Mouse (Mus musculus) naive thymus-derived CD4-positive, alpha-beta T cell, adult 5 months (primary cell): Measurements from ENCODE around the gene Pdlim3. TPM values are rescaled to one million over a fixed set of nuclear protein-coding genes. Genes with fewer than 3 reads are reported as not detected.

Source experiments
- polyA plus RNA-seq: library from polyadenylated mRNA; unstranded; fragments of 100-300 nt; shearing (Covaris generic); gene quantifications from one replicate; pipeline ENCODE4 v1.2.1, GENCODE M21; 2017

Gene Pdlim3
- 0.19 TPM for polyA plus RNA-seq

DNA sequence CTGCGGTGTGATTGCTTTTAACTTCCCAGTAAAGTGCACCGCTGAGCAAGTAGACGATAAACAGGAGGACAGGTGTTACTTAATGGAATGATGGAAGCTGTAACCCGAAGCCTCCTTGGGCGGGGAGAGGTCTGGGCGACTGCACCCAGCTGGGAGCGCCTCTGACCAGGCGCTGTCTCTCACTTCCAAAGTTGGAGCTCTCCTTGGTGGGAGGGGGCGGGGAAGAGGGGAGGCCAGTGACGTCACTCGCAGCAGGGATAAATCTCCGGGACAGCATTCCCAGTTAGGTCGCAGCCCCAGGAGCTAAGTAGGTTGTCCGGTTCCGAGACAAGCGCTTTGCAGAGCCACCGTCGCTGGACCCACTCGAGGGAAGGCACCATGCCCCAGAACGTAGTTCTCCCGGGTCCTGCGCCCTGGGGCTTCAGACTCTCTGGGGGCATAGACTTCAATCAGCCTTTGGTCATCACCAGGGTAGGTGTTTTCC lies at the start of gene Pdlim3:
Gene Pdlim3 (plus strand): TSS at position 260 of the 484 bp plus-strand sequence.

DNA sequence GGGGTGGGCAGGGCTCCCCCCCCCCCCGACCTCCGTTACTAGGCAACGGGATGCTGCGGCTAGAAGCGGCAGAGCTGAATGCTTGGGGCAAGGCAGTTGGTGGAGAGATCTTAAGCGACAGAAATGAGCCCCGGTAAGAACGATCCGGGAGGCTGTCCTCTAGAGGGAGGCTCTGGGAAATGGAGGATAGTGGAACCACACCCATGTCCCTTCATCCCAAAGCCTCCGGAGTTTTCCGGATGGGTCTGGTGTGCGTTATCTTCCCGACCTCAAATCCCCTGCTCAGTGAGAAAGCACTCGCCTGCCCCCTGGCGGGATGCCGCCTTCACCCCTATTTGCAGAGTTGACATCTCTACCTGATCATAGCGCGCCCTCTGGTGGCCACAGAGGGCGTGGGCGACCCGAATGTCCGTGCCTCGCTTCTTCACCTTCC lies 49.3 kb downstream of the Pdlim3 start, which contains the start of gene Ccdc110:
Gene Ccdc110 (plus strand): TSS at position 38 of the 433 bp plus-strand sequence.

Other genes starting within 250 kb of the Pdlim3 start
- not detected for gene Ccdc110, start 49.2 kb downstream of the Pdlim3 start, polyA plus RNA-seq
- 1.8 TPM for gene 1700029J07Rik, start 89.8 kb downstream of the Pdlim3 start, polyA plus RNA-seq
- gene Ufsp2, start 90.1 kb downstream of the Pdlim3 start, polyA plus RNA-seq, result 17.6 TPM
- not detected for gene Lrp2bp, start 113.8 kb downstream of the Pdlim3 start, polyA plus RNA-seq
- 38.4 TPM for gene Ankrd37, start 120.2 kb downstream of the Pdlim3 start, polyA plus RNA-seq